18 mouse cellular contexts compared by ENCODE assay signal in the genomic region with DNA sequence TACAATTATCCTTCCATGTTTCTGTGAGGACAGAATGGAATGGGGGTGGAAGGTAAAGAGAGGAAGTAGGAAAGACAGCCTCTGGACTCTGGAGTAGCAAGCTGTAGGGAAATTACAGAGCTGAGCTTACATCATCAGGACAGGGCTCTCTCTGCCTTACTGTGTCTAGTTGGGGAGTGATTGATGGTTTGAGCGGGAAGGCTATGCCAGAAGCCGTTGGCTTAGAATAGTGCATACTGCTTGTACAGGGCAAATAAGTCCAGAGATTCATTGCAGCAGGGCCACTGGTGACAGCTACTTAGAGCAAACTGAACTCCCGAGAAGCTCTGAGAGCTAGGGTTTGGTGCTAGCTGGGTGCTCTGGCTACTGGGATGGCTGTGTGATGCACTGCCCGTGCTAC.
DNase-seq lines count a peak whose midpoint lies in the region; ATAC-seq and TF ChIP-seq lines count a peak whose summit lies in the region.
"Had no signal": no experiment of that assay in that cellular context is flagged by ENCODE, and none has a peak within 500 bp of the region (broad histone marks: within the 10 kb centered on the region; RNA-seq: fewer than 3 reads in every experiment).

No protein-coding gene starts in this region.

- no peaks in the 10 kb centered on the region for H3K9me3 ChIP-seq in hindbrain, postnatal 0 days (ENCODE audit: low read length)
- no peaks in the 10 kb centered on the region for H3K9me3 ChIP-seq in hindbrain, embryonic 11.5 days (ENCODE audit: control insufficient read depth, low read length)
- no peaks in the 10 kb centered on the region for H3K9me3 ChIP-seq in neural tube, embryonic 14.5 days (ENCODE audit: control insufficient read depth, low read length)
- no peaks in the 10 kb centered on the region for H3K9me3 ChIP-seq in neural tube, embryonic 15.5 days (replicated peaks)
- H3K9me3 ChIP-seq in forebrain, postnatal 0 days (ENCODE audit: low read length) = no peaks in the 10 kb centered on the region
- H3K9me3 ChIP-seq: hindbrain, embryonic 15.5 days; midbrain, embryonic 15.5 days had no signal

- H3K36me3 ChIP-seq in hindbrain, postnatal 0 days (ENCODE audit: insufficient read depth, low read length) = no peaks in the 10 kb centered on the region
- no peaks in the 10 kb centered on the region for H3K36me3 ChIP-seq in hindbrain, embryonic 11.5 days (ENCODE audit: control insufficient read depth, insufficient read depth, low read length)
- H3K36me3 ChIP-seq in neural tube, embryonic 14.5 days (ENCODE audit: control insufficient read depth, insufficient read depth, low read length) = no peaks in the 10 kb centered on the region
- H3K36me3 ChIP-seq in neural tube, embryonic 15.5 days = no peaks in the 10 kb centered on the region
- H3K36me3 ChIP-seq in forebrain, postnatal 0 days (ENCODE audit: insufficient read depth) = no peaks in the 10 kb centered on the region
- H3K36me3 ChIP-seq: hindbrain, embryonic 15.5 days; kidney, embryonic 15.5 days; midbrain, embryonic 15.5 days had no signal

- no peaks in the 10 kb centered on the region for H3K27me3 ChIP-seq in hindbrain, postnatal 0 days (ENCODE audit: insufficient read depth, low read length)
- no peaks in the 10 kb centered on the region for H3K27me3 ChIP-seq in hindbrain, embryonic 11.5 days (ENCODE audit: control insufficient read depth, insufficient read depth, low read length)
- H3K27me3 ChIP-seq in neural tube, embryonic 14.5 days (ENCODE audit: control insufficient read depth, insufficient read depth, low read length) = no peaks in the 10 kb centered on the region
- H3K27me3 ChIP-seq in neural tube, embryonic 15.5 days (replicated peaks) = no peaks in the 10 kb centered on the region
- no peaks in the 10 kb centered on the region for H3K27me3 ChIP-seq in forebrain, postnatal 0 days (ENCODE audit: insufficient read depth, low read length)
- H3K27me3 ChIP-seq: hindbrain, embryonic 15.5 days; kidney, embryonic 15.5 days; midbrain, embryonic 15.5 days had no signal

- 61% methylated on average over 4 of the region's 4 CpGs for WGBS in hindbrain, postnatal 0 days
- 81% methylated on average over 4 of the region's 4 CpGs for WGBS in hindbrain, embryonic 11.5 days
- 54% methylated on average over 4 of the region's 4 CpGs for WGBS in neural tube, embryonic 14.5 days
- 53% methylated on average over 4 of the region's 4 CpGs for WGBS in neural tube, embryonic 15.5 days
- WGBS in forebrain, postnatal 0 days = 78% methylated on average over 4 of the region's 4 CpGs

- no peak overlapping the region for H3K27ac ChIP-seq in hindbrain, postnatal 0 days
- no peak overlapping the region for H3K27ac ChIP-seq in hindbrain, embryonic 11.5 days (ENCODE audit: low read depth, low read length)
- H3K27ac ChIP-seq in neural tube, embryonic 14.5 days (ENCODE audit: low read depth, low read length) = no peak overlapping the region
- 0 out of 2 replicates have a peak overlapping the region, but pooled peaks have one; percentile 18 for H3K27ac ChIP-seq in neural tube, embryonic 15.5 days (replicated peaks)
- H3K27ac ChIP-seq in forebrain, postnatal 0 days (ENCODE audit: low read depth, low read length) = no peak overlapping the region
- H3K27ac ChIP-seq: hindbrain, embryonic 15.5 days; kidney, embryonic 15.5 days; layer of hippocampus, adult 2 months; midbrain, embryonic 15.5 days had no signal

- DNase-seq in adrenal gland, adult 2 months = peak; percentile 22
- no peak for DNase-seq in adrenal gland, postnatal 25 days
- peak; percentile 12 for DNase-seq in hindbrain, postnatal 0 days (ENCODE audit: low spot score)
- no peak for DNase-seq in hindbrain, embryonic 11.5 days (ENCODE audit: low spot score)
- no peak for DNase-seq in neural tube, embryonic 10.5 days (ENCODE audit: extremely low spot score, low spot score)
- no peak for DNase-seq in forebrain, postnatal 0 days
- DNase-seq: cerebellum, postnatal 25 days; gastrocnemius, postnatal 10 days; heart, postnatal 10 days; right cerebral cortex, postnatal 25 days had no signal

- no peak overlapping the region for H3K9ac ChIP-seq in hindbrain, postnatal 0 days (replicated peaks; ENCODE audit: low read length)
- H3K9ac ChIP-seq in hindbrain, embryonic 11.5 days (ENCODE audit: low read depth, low read length) = no peak overlapping the region
- H3K9ac ChIP-seq in neural tube, embryonic 14.5 days (replicated peaks; ENCODE audit: low read depth, low read length) = no peak overlapping the region
- H3K9ac ChIP-seq in neural tube, embryonic 15.5 days (replicated peaks) = no peak overlapping the region
- H3K9ac ChIP-seq in forebrain, postnatal 0 days = no peak overlapping the region
- H3K9ac ChIP-seq: hindbrain, embryonic 15.5 days; kidney, embryonic 15.5 days; midbrain, embryonic 15.5 days had no signal

- no peak for TF ChIP-seq CTCF in hindbrain, postnatal 0 days (IDR thresholded peaks at IDR 0.05; ENCODE audit: low read depth)
- no peak for TF ChIP-seq CTCF in forebrain, postnatal 0 days (IDR thresholded peaks at IDR 0.05; ENCODE audit: low read depth)

- no peak overlapping the region for H3K4me3 ChIP-seq in hindbrain, postnatal 0 days (ENCODE audit: low read length)
- no peak overlapping the region for H3K4me3 ChIP-seq in hindbrain, embryonic 11.5 days (ENCODE audit: low read depth, low read length)
- no peak overlapping the region for H3K4me3 ChIP-seq in neural tube, embryonic 14.5 days (ENCODE audit: low read depth, low read length)
- no peak overlapping the region for H3K4me3 ChIP-seq in neural tube, embryonic 15.5 days (replicated peaks)
- H3K4me3 ChIP-seq in forebrain, postnatal 0 days (ENCODE audit: low read depth, low read length) = no peak overlapping the region
- H3K4me3 ChIP-seq: hindbrain, embryonic 15.5 days; kidney, embryonic 15.5 days; layer of hippocampus, adult 2 months; midbrain, embryonic 15.5 days had no signal

- no peak for ATAC-seq in hindbrain, postnatal 0 days
- ATAC-seq in hindbrain, embryonic 11.5 days (ENCODE audit: low FRiP score) = no peak
- peak; percentile 49; the same call in 1 of the 2 replicates for ATAC-seq in neural tube, embryonic 14.5 days (ENCODE audit: low read depth)
- peak; percentile 55; the same call in 1 of the 2 replicates for ATAC-seq in neural tube, embryonic 15.5 days (ENCODE audit: low FRiP score)
- no peak for ATAC-seq in forebrain, postnatal 0 days
- ATAC-seq: forebrain, embryonic 14.5 days; midbrain, embryonic 15.5 days; Patski had no signal

- H3K4me2 ChIP-seq in hindbrain, postnatal 0 days (ENCODE audit: low read depth, low read length) = no peak overlapping the region
- no peak overlapping the region for H3K4me2 ChIP-seq in hindbrain, embryonic 11.5 days (replicated peaks; ENCODE audit: low read depth, low read length)
- H3K4me2 ChIP-seq in neural tube, embryonic 14.5 days (ENCODE audit: low read depth, low read length) = no peak overlapping the region
- H3K4me2 ChIP-seq in neural tube, embryonic 15.5 days = no peak overlapping the region
- H3K4me2 ChIP-seq in forebrain, postnatal 0 days (ENCODE audit: low read depth) = no peak overlapping the region
- H3K4me2 ChIP-seq: hindbrain, embryonic 15.5 days; kidney, embryonic 15.5 days; midbrain, embryonic 15.5 days had no signal

- H3K4me1 ChIP-seq in hindbrain, postnatal 0 days (ENCODE audit: insufficient read depth, low read length) = no peaks in the 10 kb centered on the region
- no peaks in the 10 kb centered on the region for H3K4me1 ChIP-seq in hindbrain, embryonic 11.5 days (replicated peaks; ENCODE audit: control insufficient read depth, insufficient read depth, low read length)
- H3K4me1 ChIP-seq in neural tube, embryonic 14.5 days (ENCODE audit: control insufficient read depth, insufficient read depth, low read length) = no peaks in the 10 kb centered on the region
- peaks cover 7% of the 10 kb centered on the region; the same call in 1 of the 2 replicates for H3K4me1 ChIP-seq in neural tube, embryonic 15.5 days
- H3K4me1 ChIP-seq in forebrain, postnatal 0 days (ENCODE audit: insufficient read depth) = no peaks in the 10 kb centered on the region
- H3K4me1 ChIP-seq: hindbrain, embryonic 15.5 days; kidney, embryonic 15.5 days; midbrain, embryonic 15.5 days had no signal

Comparison
In these comparisons a context has a peak if more than half of its experiments do, and no peak if none do; other contexts are left out.
1. DNase-seq: peak in adrenal gland, adult 2 months (single experiment) and hindbrain, postnatal 0 days (single experiment); none in adrenal gland, postnatal 25 days (single experiment), hindbrain, embryonic 11.5 days (single experiment), neural tube, embryonic 10.5 days (single experiment) and forebrain, postnatal 0 days (single experiment).
2. ATAC-seq: peak in neural tube, embryonic 14.5 days (single experiment) and neural tube, embryonic 15.5 days (single experiment); none in hindbrain, postnatal 0 days (single experiment), hindbrain, embryonic 11.5 days (single experiment) and forebrain, postnatal 0 days (single experiment).